Mouse (Mus musculus) heart, embryonic 11.5 days (tissue): Measurements from ENCODE around the gene Acp1. TPM values are rescaled to one million over a fixed set of nuclear protein-coding genes. Genes with fewer than 3 reads are reported as not detected.

ENCODE experiments used
- ATAC-seq: fragments of 200-750 bp; cut with Nextera tagmentation; replicated peaks from 2 replicates; pipeline ENCODE4 v1.8.0; 2017; ENCODE audit warnings: moderate library complexity; ENCODE audit not compliant: insufficient number of reproducible peaks, low FRiP score, low TSS enrichment
- H3K27ac ChIP-seq: fragments of 300-500 bp; sonication (generic); 2 replicates; pipeline ENCODE4 v1.5.1; 2014; ENCODE audit warnings: mild to moderate bottlenecking, low read depth, low read length
- H3K27me3 ChIP-seq: fragments of 300-500 bp; sonication (generic); 2 replicates; pipeline ENCODE4 v1.6.1; 2014; ENCODE audit warnings: mild to moderate bottlenecking, low read length, mixed read lengths; ENCODE audit not compliant: control insufficient read depth, insufficient read depth
- H3K36me3 ChIP-seq: fragments of 300-500 bp; sonication (generic); 2 replicates; pipeline ENCODE4 v1.6.1; 2014; ENCODE audit warnings: mild to moderate bottlenecking, low read length, moderate library complexity, mixed read lengths; ENCODE audit not compliant: control insufficient read depth, insufficient read depth
- H3K4me1 ChIP-seq: fragments of 300-500 bp; sonication (generic); 2 replicates; pipeline ENCODE4 v1.6.1; 2014; ENCODE audit warnings: low read length; ENCODE audit not compliant: control insufficient read depth, insufficient read depth
- H3K4me2 ChIP-seq: fragments of 300-500 bp; sonication (generic); 2 replicates; pipeline ENCODE4 v1.6.1; 2014; ENCODE audit warnings: mild to moderate bottlenecking, moderate library complexity
- H3K4me3 ChIP-seq: fragments of 300-500 bp; sonication (generic); 2 replicates; pipeline ENCODE4 v1.5.1; 2014; ENCODE audit warnings: low read depth, low read length
- H3K9ac ChIP-seq: fragments of 300-500 bp; sonication (generic); 2 replicates; pipeline ENCODE4 v1.6.1; 2014; ENCODE audit warnings: mild to moderate bottlenecking, low read depth, low read length, moderate library complexity
- H3K9me3 ChIP-seq: fragments of 300-500 bp; sonication (generic); replicated peaks from 2 replicates; pipeline ENCODE4 v1.6.1; 2016; ENCODE audit warnings: low read length; ENCODE audit not compliant: control insufficient read depth
- WGBS: fragments of 180-500 bp; shearing (Covaris S2); extraction: QIAGEN DNeasy Blood & Tissue Kit; methylation state at CpG from one replicate; pipeline ENCODE4 v1.1.7; 2014; ENCODE audit not compliant: insufficient replicate concordance; 5-methylcytosine and 5-hydroxymethylcytosine counted together
- polyA plus RNA-seq: library from polyadenylated mRNA; unstranded; fragments of >200 nt; fragmentation: Nextera tagmentation; extraction: Ambion mirVana; gene quantifications from 2 replicates; pipeline ENCODE4 v1.2.1, GENCODE M21; 2014

Acp1 gene
- polyA plus RNA-seq = 135 and 149 TPM in 2 replicates

GRCm38 (mm10) chr12:30911261-30912047, at the start of gene Acp1, which contains the start of gene Sh3yl1:
Gene Acp1, minus strand, starts transcription at chr12:30911589.
Gene Sh3yl1, plus strand, starts transcription at chr12:30911668.
- ATAC-seq = peak; percentile 97
- peak within 1 kb of the TSS; percentile 62 for H3K27ac ChIP-seq

GRCm38 (mm10) chr12:30944197-30944596, 32.8 kb upstream of the Acp1 start:
- no peak for ATAC-seq
- Histone ChIP-seq H3K4me2 (no peak overlapping the region), H3K9me3 (no peaks in the 10 kb centered on the region), H3K9ac (no peak overlapping the region), H3K4me3 (no peak overlapping the region), H3K27ac (no peak overlapping the region), H3K27me3 (no peaks in the 10 kb centered on the region), H3K4me1 (no peaks in the 10 kb centered on the region), H3K36me3 (no peaks in the 10 kb centered on the region)
- WGBS = 67% methylated on average over 3 of the region's 3 CpGs

More at GRCm38 (mm10) chr12:30911261-30912047, at the start of gene Acp1, which contains the start of gene Sh3yl1:
- under 1% methylated on average over 50 of the region's 52 CpGs for WGBS
- Histone ChIP-seq H3K36me3 (no peaks in the 10 kb centered on the region), H3K27me3 (no peaks in the 10 kb centered on the region), H3K4me3 (peak within 1 kb of the TSS; percentile 75), H3K9me3 (no peaks in the 10 kb centered on the region), H3K4me1 (peaks cover 6% of the 10 kb centered on the region; the same call in 1 of the 2 replicates), H3K9ac (peak within 1 kb of the TSS; percentile 94), H3K4me2 (peak within 1 kb of the TSS; percentile 98)

GRCm38 (mm10) chr12:30943057-30943986, 31.9 kb upstream of the Acp1 start:
- Histone ChIP-seq H3K36me3 (no peaks in the 10 kb centered on the region), H3K4me2 (no peak overlapping the region), H3K9ac (no peak overlapping the region), H3K27me3 (no peaks in the 10 kb centered on the region), H3K4me1 (no peaks in the 10 kb centered on the region), H3K9me3 (no peaks in the 10 kb centered on the region), H3K27ac (no peak overlapping the region), H3K4me3 (no peak overlapping the region)
- ATAC-seq = no peak
- 83% methylated on average over 14 of the region's 14 CpGs for WGBS

DNA sequence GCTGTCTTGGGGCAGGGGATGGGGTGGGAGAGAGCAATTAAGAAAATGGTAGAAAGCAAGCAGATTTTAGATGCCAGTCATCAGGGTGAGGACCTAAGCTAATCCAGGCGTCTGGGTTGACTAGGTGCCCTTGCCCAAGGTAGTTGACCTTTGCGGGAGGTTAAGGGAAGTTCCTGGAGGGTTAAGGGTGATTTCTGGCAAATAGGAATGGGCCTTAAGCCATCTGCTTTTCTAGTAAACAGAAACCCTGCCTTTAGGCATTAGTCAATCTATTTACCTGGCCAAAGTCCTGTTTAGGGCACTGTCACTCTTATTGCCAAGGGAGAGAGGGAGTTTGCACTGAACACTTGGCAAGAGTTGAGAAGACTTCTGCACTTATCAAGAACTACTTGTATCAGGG, 25.5 kb upstream of the Acp1 start:
- no peak overlapping the region for H3K9ac ChIP-seq
- 77% methylated on average over 2 of the region's 2 CpGs for WGBS
- no peak overlapping the region for H3K4me2 ChIP-seq
- H3K4me1 ChIP-seq = no peaks in the 10 kb centered on the region
- no peak overlapping the region for H3K27ac ChIP-seq
- no peaks in the 10 kb centered on the region for H3K36me3 ChIP-seq
- no peaks in the 10 kb centered on the region for H3K9me3 ChIP-seq
- H3K27me3 ChIP-seq = no peaks in the 10 kb centered on the region
- ATAC-seq = no peak
- no peak overlapping the region for H3K4me3 ChIP-seq

DNA sequence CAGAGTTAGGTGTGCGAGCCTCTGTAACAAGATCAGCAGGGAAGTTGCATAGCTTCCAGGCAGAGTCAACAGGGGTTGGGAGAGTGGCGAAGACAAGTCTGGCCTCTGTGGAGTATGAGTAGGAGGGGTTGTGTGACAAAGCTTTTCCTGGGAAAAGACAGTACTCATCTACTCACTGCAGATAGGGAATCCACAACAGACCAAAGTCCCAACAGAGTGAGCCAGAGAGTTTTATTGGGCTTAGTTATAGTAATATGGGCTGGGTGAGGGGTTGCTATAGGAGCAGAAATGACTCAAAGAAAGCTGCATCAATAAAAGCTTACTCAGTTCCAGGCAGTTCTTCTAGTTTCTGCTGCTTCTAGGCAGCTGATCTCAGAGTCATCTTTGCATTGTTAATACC, 21.9 kb upstream of the Acp1 start:
- Histone ChIP-seq H3K4me3 (no peak overlapping the region), H3K4me1 (no peaks in the 10 kb centered on the region), H3K9ac (no peak overlapping the region), H3K36me3 (no peaks in the 10 kb centered on the region), H3K4me2 (no peak overlapping the region), H3K9me3 (no peaks in the 10 kb centered on the region), H3K27me3 (no peaks in the 10 kb centered on the region), H3K27ac (no peak overlapping the region)
- ATAC-seq = no peak
- 79% methylated on average over 2 of the region's 2 CpGs for WGBS

- Histone ChIP-seq H3K27me3 (no peaks in the 10 kb centered on the region), H3K27ac (no peak overlapping the region), H3K9ac (no peak overlapping the region), H3K4me1 (no peaks in the 10 kb centered on the region), H3K9me3 (no peaks in the 10 kb centered on the region), H3K36me3 (no peaks in the 10 kb centered on the region), H3K4me2 (no peak overlapping the region), H3K4me3 (no peak overlapping the region)
- 79% methylated on average over 6 of the region's 6 CpGs for WGBS
- ATAC-seq = no peak
Observed at GRCm38 (mm10) chr12:30928182-30928581, 16.8 kb upstream of the Acp1 start.

DNA sequence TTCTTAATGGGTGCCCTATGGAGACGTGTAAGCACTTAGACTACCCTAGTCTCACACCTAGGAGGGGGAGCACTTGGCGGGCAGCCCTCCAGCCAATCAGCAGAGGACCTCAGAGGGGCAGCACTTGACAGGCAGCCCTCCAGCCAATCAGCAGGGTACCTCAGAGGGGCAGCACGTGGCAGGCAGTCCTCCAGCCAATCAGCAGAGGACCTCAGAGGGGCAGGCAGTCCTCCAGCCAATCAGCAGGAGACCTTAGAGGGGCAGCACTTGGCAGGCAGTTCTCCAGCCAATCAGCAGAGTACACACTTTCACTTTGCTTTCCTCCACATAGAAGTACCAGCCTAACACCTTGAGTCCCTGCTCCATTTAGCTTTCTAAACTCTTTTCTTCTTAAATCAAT, 11.0 kb upstream of the Acp1 start:
- no peak overlapping the region for H3K27ac ChIP-seq
- H3K9ac ChIP-seq = no peak overlapping the region
- no peaks in the 10 kb centered on the region for H3K4me1 ChIP-seq
- H3K36me3 ChIP-seq = no peaks in the 10 kb centered on the region
- ATAC-seq = no peak
- no peaks in the 10 kb centered on the region for H3K27me3 ChIP-seq
- no peaks in the 10 kb centered on the region for H3K9me3 ChIP-seq
- 87% methylated on average over 3 of the region's 3 CpGs for WGBS
- H3K4me3 ChIP-seq = no peak overlapping the region
- no peak overlapping the region for H3K4me2 ChIP-seq

- Histone ChIP-seq H3K9me3 (no peaks in the 10 kb centered on the region), H3K4me1 (peaks cover 5% of the 10 kb centered on the region; the same call in 1 of the 2 replicates), H3K36me3 (no peaks in the 10 kb centered on the region), H3K27me3 (no peaks in the 10 kb centered on the region), H3K9ac (no peak overlapping the region), H3K4me2 (peak overlapping the region; percentile 98), H3K4me3 (peak overlapping the region; percentile 75), H3K27ac (no peak overlapping the region)
- 53% methylated on average over 3 of the region's 3 CpGs for WGBS
- no peak for ATAC-seq
Observed at GRCm38 (mm10) chr12:30912840-30913239, 1.5 kb upstream of the Acp1 start.
